Mouse (Mus musculus) heart, postnatal 0 days (tissue): ENCODE results near the gene Hdac8.

Source experiments
- CTCF ChIP-seq: IDR thresholded peaks from 2 replicates; pipeline ENCODE4 v1.5.1; 2016; ENCODE audit warnings: antibody characterized with exemption, control low read depth, low read depth
- EP300 ChIP-seq: IDR thresholded peaks from 2 replicates; pipeline ENCODE4 v1.6.1; 2016; ENCODE audit warnings: antibody characterized with exemption, low read depth

DNA sequence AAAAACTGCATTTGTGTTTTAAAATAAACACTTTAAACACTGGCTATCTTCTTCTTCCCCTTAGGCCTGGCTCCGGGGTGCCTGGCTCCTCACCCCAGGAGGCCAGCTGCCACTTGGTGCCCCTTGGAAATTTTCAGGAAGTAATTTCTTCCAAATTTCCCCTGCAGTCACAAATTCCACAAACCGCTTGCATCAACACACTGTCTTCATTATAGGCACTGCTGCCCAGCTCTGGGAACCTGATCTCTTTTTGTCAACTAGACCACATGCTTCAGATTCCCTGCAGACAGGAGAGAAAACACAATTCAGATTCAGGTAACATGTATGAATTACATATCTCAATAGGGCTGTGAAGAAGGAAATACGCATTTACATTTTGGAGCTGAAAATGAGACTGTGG lies 220.3 kb downstream of the Hdac8 start:
- TF ChIP-seq CTCF = no peak
- TF ChIP-seq EP300 = no peak
